Mouse (Mus musculus): Measurements from ENCODE around the gene Mamstr. TPM values are rescaled to one million over a fixed set of nuclear protein-coding genes. Genes with fewer than 3 reads are reported as not detected.
A peak's percentile ranks its signal among the peaks of the same experiment; 100 is the strongest.

Gene Mamstr
- polyA plus RNA-seq, 1 experiment from 2014 or later, result 7.6 TPM

DNA sequence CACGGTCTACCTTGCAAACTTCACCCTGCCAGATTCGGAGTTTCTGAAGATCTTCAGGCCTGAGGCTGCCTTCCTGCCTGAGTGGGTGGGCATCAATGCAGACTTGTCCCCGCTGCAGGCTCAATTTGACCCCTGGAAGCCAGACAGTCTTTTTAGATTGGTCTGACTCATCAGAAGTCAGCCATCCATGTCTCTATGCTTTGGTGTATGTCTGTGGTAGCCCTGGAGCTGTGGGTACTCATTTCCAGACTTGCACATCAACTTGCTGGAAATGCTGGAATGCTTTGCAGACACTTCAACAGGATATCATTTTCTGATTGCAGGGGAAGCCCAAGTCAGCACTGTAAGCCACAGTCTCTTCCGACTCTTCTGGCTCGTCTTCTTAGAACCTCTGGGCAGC lies 20.2 kb upstream of the Mamstr start:
- Histone ChIP-seq H3K36me3 (ENCODE audit: control insufficient read depth, insufficient read depth, low read length) (no peaks in the 10 kb centered on the region), H3K4me1 (ENCODE audit: control insufficient read depth in 2 of 2, insufficient read depth in 2 of 2, low read length in 2 of 2) (peaks cover 0 to 6% of the 10 kb centered on the region in 2 experiments; a peak in 1 of 4 replicates), H3K9me3 (ENCODE audit: control insufficient read depth, low read length) (no peaks in the 10 kb centered on the region), H3K4me3 (ENCODE audit: control insufficient read depth in 1 of 2, insufficient read depth in 1 of 2, low read depth in 1 of 2, low read length in 2 of 2) (no peak overlapping the region), H3K9ac (ENCODE audit: low read length) (no peak overlapping the region), H3K27me3 (ENCODE audit: control insufficient read depth, insufficient read depth, low read length) (peaks cover 46% of the 10 kb centered on the region), H3K4me2 (ENCODE audit: low read length) (no peak overlapping the region), H3K27ac (replicated peaks in 1 of 2; ENCODE audit: control insufficient read depth in 1 of 2, insufficient read depth in 1 of 2, low read depth in 2 of 2, low read length in 2 of 2) (no peak overlapping the region)
- ATAC-seq (ENCODE audit: insufficient number of reproducible peaks, insufficient read depth, low FRiP score, low read depth), result no peak
- 69% methylated on average over 5 of the region's 5 CpGs for WGBS

DNA sequence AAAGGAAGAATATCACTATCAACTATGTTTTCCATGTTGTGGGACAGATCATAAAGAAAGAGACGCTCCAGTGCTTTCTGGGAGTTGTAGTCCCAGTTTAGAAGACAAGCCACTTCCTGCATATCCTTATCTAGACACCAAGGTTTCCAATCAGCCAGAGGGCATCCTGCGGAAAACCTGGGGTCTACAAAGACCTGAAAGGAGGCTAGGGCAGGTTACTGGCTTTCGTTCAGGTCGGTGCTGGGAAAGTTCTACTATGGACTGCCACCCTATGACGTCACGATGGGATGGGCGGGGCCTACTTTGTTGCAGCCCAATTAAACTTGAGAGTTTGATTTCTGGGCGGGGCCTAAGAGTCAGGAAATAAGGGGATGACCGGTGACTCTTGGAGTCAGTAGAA lies 18.3 kb upstream of the Mamstr start, which contains the start of gene Izumo1:
Gene Izumo1, plus strand, starts transcription at position 369 of the 400 bp plus-strand sequence.
- no peaks in the 10 kb centered on the region for H3K9me3 ChIP-seq (ENCODE audit: control insufficient read depth, low read length)
- 26% methylated on average over 9 of the region's 9 CpGs for WGBS
- no peak within 1 kb of the TSS for H3K9ac ChIP-seq (ENCODE audit: low read length)

DNA sequence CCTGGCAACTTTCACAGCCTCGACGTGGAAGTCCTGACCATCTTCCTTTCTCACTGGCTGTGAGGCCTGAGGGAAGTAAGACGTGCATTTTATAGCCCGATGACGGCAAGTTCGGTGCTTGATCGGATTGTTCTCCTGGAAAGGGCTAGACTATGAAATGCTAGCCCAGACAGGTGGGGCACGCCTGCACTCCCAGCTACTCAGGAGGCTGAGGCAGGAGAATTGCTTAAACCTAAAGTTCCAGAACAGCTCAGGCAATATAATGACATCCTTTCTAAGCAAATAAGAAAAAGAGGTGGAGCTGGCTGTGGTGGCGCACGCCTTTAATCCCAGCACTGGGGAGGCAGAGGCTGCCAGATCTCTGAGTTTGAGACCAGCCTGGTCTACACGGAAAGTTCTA lies 16.3 kb upstream of the Mamstr start:
- no peak overlapping the region for H3K4me3 ChIP-seq (ENCODE audit: control insufficient read depth in 1 of 2, insufficient read depth in 1 of 2, low read depth in 1 of 2, low read length in 2 of 2)
- H3K4me1 ChIP-seq (ENCODE audit: control insufficient read depth in 2 of 2, insufficient read depth in 2 of 2, low read length in 2 of 2), result peaks cover 3% of the 10 kb centered on the region in 2 experiments; a peak in 2 of 4 replicates
- H3K9me3 ChIP-seq (ENCODE audit: control insufficient read depth, low read length), result no peaks in the 10 kb centered on the region
- no peak overlapping the region for H3K27ac ChIP-seq (replicated peaks in 1 of 2; ENCODE audit: control insufficient read depth in 1 of 2, insufficient read depth in 1 of 2, low read depth in 2 of 2, low read length in 2 of 2)
- H3K4me2 ChIP-seq (ENCODE audit: low read length), result no peak overlapping the region
- H3K9ac ChIP-seq (ENCODE audit: low read length), result no peak overlapping the region
- no peak for ATAC-seq (ENCODE audit: insufficient number of reproducible peaks, insufficient read depth, low FRiP score, low read depth)
- H3K27me3 ChIP-seq (ENCODE audit: control insufficient read depth, insufficient read depth, low read length), result peaks cover 23% of the 10 kb centered on the region
- 92% methylated on average over 11 of the region's 11 CpGs for WGBS
- H3K36me3 ChIP-seq (ENCODE audit: control insufficient read depth, insufficient read depth, low read length), result no peaks in the 10 kb centered on the region

More for the DNA sequence above, 18.3 kb upstream of the Mamstr start, which contains the start of gene Izumo1:
- Histone ChIP-seq H3K27ac (replicated peaks in 1 of 2; ENCODE audit: control insufficient read depth in 1 of 2, insufficient read depth in 1 of 2, low read depth in 2 of 2, low read length in 2 of 2) (no peak within 1 kb of the TSS), H3K4me1 (ENCODE audit: control insufficient read depth in 2 of 2, insufficient read depth in 2 of 2, low read length in 2 of 2) (peaks cover 0 to 4% of the 10 kb centered on the region in 2 experiments; a peak in 1 of 4 replicates), H3K36me3 (ENCODE audit: control insufficient read depth, insufficient read depth, low read length) (no peaks in the 10 kb centered on the region), H3K27me3 (ENCODE audit: control insufficient read depth, insufficient read depth, low read length) (peaks cover 35% of the 10 kb centered on the region), H3K4me3 (ENCODE audit: control insufficient read depth in 1 of 2, insufficient read depth in 1 of 2, low read depth in 1 of 2, low read length in 2 of 2) (0 out of 4 replicates have a peak within 1 kb of the TSS, but pooled peaks have one; percentile 1 to 8), H3K4me2 (ENCODE audit: low read length) (peak within 1 kb of the TSS; percentile 18; the same call in 1 of the 2 replicates)
- ATAC-seq (ENCODE audit: insufficient number of reproducible peaks, insufficient read depth, low FRiP score, low read depth), result no peak

DNA sequence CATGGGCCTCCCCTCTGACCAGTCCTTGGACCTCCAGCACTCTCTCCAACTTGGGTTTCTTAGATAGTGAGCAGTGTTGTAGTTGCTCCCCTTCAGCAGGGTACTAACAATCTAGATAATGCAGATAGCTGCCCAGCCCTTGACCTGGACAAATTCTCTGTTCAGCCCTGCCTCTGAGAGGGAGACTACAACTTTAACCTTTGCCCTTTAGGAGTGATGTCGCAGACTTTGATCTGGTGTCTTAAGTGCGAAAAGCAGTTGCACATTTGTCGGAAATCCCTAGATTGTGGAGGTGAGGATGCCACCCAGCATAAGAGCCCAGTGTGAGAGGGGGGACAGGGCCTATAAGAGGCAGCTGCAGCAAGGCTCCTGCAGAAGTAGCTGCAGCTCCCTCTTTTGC lies 15.1 kb upstream of the Mamstr start:
- no peaks in the 10 kb centered on the region for H3K9me3 ChIP-seq (ENCODE audit: control insufficient read depth, low read length)
- H3K9ac ChIP-seq (ENCODE audit: low read length), result no peak overlapping the region
- no peak overlapping the region for H3K4me2 ChIP-seq (ENCODE audit: low read length)
- no peak overlapping the region for H3K27ac ChIP-seq (replicated peaks in 1 of 2; ENCODE audit: control insufficient read depth in 1 of 2, insufficient read depth in 1 of 2, low read depth in 2 of 2, low read length in 2 of 2)
- 78% methylated on average over 3 of the region's 3 CpGs for WGBS
- H3K4me3 ChIP-seq (ENCODE audit: control insufficient read depth in 1 of 2, insufficient read depth in 1 of 2, low read depth in 1 of 2, low read length in 2 of 2), result no peak overlapping the region
- no peaks in the 10 kb centered on the region for H3K36me3 ChIP-seq (ENCODE audit: control insufficient read depth, insufficient read depth, low read length)
- peaks cover 12% of the 10 kb centered on the region for H3K27me3 ChIP-seq (ENCODE audit: control insufficient read depth, insufficient read depth, low read length)
- H3K4me1 ChIP-seq (ENCODE audit: control insufficient read depth in 2 of 2, insufficient read depth in 2 of 2, low read length in 2 of 2), result peaks cover 3 to 7% of the 10 kb centered on the region in 2 experiments; a peak in 2 of 4 replicates
- ATAC-seq (ENCODE audit: insufficient number of reproducible peaks, insufficient read depth, low FRiP score, low read depth), result no peak

DNA sequence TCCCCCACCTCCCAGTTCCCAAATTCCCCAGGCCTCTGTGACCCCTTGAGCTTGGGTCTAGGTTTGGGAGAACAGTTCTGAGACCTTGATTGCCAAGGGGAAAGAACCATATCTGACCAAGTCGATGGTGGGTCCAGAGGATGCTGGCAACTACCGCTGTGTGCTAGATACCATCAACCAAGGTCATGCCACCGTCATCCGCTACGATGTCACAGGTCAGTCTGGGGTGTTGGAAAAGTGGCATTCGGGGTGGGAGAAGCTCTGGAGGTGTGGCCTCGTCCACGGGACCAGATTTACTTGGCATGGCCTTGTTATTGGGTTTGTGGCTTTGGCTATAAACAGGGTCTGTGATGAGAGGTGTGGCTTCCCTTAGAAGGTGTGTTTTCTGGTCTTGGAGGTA lies 14.3 kb upstream of the Mamstr start:
- Histone ChIP-seq H3K4me3 (ENCODE audit: control insufficient read depth in 1 of 2, insufficient read depth in 1 of 2, low read depth in 1 of 2, low read length in 2 of 2) (no peak overlapping the region), H3K9me3 (ENCODE audit: control insufficient read depth, low read length) (no peaks in the 10 kb centered on the region), H3K9ac (ENCODE audit: low read length) (no peak overlapping the region), H3K4me2 (ENCODE audit: low read length) (no peak overlapping the region), H3K27ac (replicated peaks in 1 of 2; ENCODE audit: control insufficient read depth in 1 of 2, insufficient read depth in 1 of 2, low read depth in 2 of 2, low read length in 2 of 2) (no peak overlapping the region), H3K4me1 (ENCODE audit: control insufficient read depth in 2 of 2, insufficient read depth in 2 of 2, low read length in 2 of 2) (peaks cover 3 to 7% of the 10 kb centered on the region in 2 experiments; a peak in 2 of 4 replicates), H3K27me3 (ENCODE audit: control insufficient read depth, insufficient read depth, low read length) (peaks cover 7% of the 10 kb centered on the region), H3K36me3 (ENCODE audit: control insufficient read depth, insufficient read depth, low read length) (no peaks in the 10 kb centered on the region)
- no peak for ATAC-seq (ENCODE audit: insufficient number of reproducible peaks, insufficient read depth, low FRiP score, low read depth)
- WGBS, result 89% methylated on average over 8 of the region's 8 CpGs

GRCm38 (mm10) chr7:45626571-45627076 lies 13.2 kb upstream of the Mamstr start:
- Histone ChIP-seq H3K36me3 (ENCODE audit: control insufficient read depth, insufficient read depth, low read length) (no peaks in the 10 kb centered on the region), H3K27ac (replicated peaks in 1 of 2; ENCODE audit: control insufficient read depth in 1 of 2, insufficient read depth in 1 of 2, low read depth in 2 of 2, low read length in 2 of 2) (peak overlapping the region; percentile 54 to 82), H3K4me3 (ENCODE audit: control insufficient read depth in 1 of 2, insufficient read depth in 1 of 2, low read depth in 1 of 2, low read length in 2 of 2) (no peak overlapping the region), H3K27me3 (ENCODE audit: control insufficient read depth, insufficient read depth, low read length) (peaks cover 7% of the 10 kb centered on the region), H3K9me3 (ENCODE audit: control insufficient read depth, low read length) (no peaks in the 10 kb centered on the region), H3K9ac (ENCODE audit: low read length) (no peak overlapping the region), H3K4me2 (ENCODE audit: low read length) (peak overlapping the region; percentile 97; the same call in 1 of the 2 replicates), H3K4me1 (ENCODE audit: control insufficient read depth in 2 of 2, insufficient read depth in 2 of 2, low read length in 2 of 2) (peaks cover 3 to 7% of the 10 kb centered on the region in 2 experiments; a peak in 2 of 4 replicates)
- 73% methylated on average over 7 of the region's 7 CpGs for WGBS
- no peak for ATAC-seq (ENCODE audit: insufficient number of reproducible peaks, insufficient read depth, low FRiP score, low read depth)

DNA sequence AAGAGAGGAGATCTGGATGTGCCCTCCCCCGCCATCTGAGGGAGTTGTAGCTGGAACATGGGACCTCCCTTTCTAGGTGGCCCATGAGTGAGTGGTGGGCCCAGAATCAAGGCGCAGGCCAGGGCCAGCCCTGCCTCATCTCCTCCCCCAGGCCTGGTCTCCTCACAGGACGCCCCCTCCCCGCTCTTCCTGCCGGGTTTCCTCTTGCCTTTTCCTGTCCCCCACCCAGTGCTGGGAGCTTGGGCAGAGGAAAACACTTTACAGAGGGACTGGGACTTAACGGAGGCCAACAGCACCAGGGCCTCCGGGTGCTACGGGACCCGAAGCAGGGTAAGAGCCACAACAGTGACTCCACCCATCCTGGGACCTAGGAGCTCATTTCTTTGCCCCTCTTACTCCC lies 12.5 kb upstream of the Mamstr start, which contains the start of gene Rasip1:
Gene Rasip1, plus strand, starts transcription at position 228 of the 400 bp plus-strand sequence.
- Histone ChIP-seq H3K27me3 (ENCODE audit: control insufficient read depth, insufficient read depth, low read length) (peaks cover 7% of the 10 kb centered on the region), H3K9me3 (ENCODE audit: control insufficient read depth, low read length) (no peaks in the 10 kb centered on the region), H3K27ac (replicated peaks in 1 of 2; ENCODE audit: control insufficient read depth in 1 of 2, insufficient read depth in 1 of 2, low read depth in 2 of 2, low read length in 2 of 2) (peak within 1 kb of the TSS; percentile 76 to 82), H3K36me3 (ENCODE audit: control insufficient read depth, insufficient read depth, low read length) (no peaks in the 10 kb centered on the region; the same call in 1 of the 2 replicates), H3K4me3 (ENCODE audit: control insufficient read depth in 1 of 2, insufficient read depth in 1 of 2, low read depth in 1 of 2, low read length in 2 of 2) (peak within 1 kb of the TSS; percentile 60 to 65), H3K4me2 (ENCODE audit: low read length) (peak within 1 kb of the TSS; percentile 97), H3K9ac (ENCODE audit: low read length) (peak within 1 kb of the TSS; percentile 86), H3K4me1 (ENCODE audit: control insufficient read depth in 2 of 2, insufficient read depth in 2 of 2, low read length in 2 of 2) (peaks cover 3 to 9% of the 10 kb centered on the region in 2 experiments; a peak in 3 of 4 replicates)
- 57% methylated on average over 9 of the region's 9 CpGs for WGBS
- ATAC-seq (ENCODE audit: insufficient number of reproducible peaks, insufficient read depth, low FRiP score, low read depth), result peak; percentile 29

Measured in heart, embryonic 14.5 days (tissue).